Mouse (Mus musculus): ENCODE measurements around the gene Enthd1. TPM values are rescaled to one million over a fixed set of nuclear protein-coding genes. Genes with fewer than 3 reads are reported as not detected.

Gene Enthd1
- polyA plus RNA-seq, 1 experiment = not detected

DNA sequence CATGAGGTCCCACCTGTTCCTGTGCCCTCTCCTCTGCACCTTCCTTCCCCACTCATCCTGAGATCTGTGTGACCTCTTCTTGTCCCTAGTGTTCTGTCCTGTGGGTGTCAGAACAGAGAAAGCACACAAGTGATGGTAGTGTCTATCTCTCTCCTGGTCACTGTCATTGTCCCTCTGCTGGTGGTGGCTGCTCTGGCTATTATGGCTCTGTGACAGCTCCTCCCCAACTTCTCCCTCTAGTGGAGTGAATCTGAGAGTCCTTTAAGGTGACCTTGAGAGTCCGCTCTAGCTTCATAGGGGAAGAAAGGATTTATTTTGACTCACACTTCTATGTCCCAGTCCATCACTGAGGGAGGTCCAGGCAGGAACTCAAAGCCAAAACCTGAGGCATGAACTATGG, 79.4 kb downstream of the Enthd1 start:
- no peak for DNase-seq (ENCODE audit: low spot score)

DNA sequence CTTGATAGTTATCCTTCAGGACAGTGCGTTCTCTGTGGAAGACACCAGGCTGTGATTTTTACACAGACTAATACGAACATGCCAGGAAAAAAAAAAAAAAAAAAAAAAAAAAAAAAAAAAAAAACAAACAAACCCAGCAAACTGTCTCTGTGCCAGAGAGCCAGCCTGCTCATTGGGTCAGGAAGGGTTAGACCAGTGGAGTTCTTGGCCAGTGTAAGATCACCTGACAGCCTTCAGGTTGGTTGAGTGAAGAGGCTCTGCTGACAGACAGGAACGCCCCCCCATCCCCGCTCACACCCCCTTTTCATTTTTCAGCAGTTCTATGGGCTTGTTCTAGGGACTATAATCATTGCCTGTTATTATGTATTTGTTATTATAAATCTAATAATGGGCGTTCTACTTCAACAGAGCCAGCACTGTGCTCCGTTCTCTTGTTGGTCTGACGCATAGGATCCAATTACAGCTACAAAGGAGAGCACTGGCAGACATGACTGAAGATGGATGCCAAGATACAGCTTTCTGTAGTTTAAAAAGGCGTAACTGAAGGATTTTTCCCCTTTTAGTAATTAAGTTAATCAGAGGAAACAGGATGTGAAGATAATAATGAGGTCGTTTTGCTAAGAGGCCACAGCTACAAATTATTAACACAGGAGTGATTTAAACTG, 81.8 kb downstream of the Enthd1 start:
- no peak for DNase-seq (ENCODE audit: low spot score)

DNA sequence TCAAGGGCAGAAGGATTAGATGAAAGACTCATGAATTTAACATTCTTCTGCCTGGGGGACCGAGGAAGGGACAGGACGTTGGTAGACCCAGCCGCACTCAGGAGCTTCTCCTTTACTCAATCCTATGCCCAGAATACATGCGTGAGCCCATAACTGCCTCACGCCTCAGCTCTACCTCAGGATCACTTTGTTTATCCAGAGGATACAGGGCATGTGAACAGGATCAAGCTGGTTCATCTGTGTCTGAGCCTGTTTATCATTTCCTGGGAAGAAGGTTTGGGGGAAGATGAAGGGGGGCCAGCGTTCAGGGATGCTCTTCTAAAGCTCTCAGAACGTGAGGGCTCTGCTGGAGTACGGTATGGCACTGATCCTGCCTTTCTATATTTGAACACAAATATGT, 82.6 kb downstream of the Enthd1 start:
- no peak for DNase-seq (ENCODE audit: low spot score)

DNA sequence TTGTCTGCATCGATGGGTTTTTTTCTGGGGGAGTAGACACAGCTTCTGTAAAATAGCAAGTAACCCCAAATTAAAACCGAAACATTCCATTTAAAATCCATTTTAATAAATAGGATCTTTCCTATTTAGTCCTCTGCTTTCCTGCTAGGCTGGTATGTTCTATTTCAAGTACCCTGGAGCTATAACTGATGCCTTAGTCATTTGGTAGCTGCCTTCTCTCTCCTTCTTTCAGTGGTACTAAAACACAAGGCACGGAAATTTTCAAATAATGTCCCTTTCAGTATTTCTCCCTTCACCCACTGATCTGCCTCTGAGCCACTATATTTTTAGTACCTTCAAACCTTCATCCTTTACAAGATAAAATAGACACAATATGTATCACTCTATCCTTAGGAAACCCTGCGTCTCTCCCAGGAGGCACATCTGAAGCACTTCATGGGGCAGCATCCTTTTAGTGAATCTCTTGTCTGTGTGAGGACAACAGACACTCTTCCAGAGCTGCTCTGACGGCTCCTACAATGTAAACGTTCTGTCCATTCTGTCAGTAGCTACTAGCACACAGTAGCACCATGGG, 90.4 kb downstream of the Enthd1 start:
- no peak for DNase-seq (ENCODE audit: low spot score)

DNA sequence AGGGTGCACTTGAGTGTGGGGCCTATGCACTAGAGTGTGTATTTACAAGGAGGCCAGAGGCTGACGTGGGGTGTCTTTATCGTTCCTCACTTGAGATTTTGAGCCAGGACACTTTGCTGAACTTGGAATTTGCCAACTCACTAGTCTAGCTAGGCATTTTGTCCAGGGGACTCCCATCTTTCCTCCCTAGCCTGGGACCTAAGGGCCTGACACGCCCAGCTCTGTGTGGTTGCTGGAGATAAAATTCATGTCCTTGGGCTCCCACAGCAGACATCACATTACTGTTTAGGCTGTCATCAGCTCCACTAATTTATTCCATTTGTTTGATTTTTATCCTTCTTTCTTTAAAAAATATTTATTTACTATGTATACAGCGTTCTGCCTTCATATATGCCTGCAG, 97.1 kb downstream of the Enthd1 start:
- DNase-seq (ENCODE audit: low spot score) = no peak

DNA sequence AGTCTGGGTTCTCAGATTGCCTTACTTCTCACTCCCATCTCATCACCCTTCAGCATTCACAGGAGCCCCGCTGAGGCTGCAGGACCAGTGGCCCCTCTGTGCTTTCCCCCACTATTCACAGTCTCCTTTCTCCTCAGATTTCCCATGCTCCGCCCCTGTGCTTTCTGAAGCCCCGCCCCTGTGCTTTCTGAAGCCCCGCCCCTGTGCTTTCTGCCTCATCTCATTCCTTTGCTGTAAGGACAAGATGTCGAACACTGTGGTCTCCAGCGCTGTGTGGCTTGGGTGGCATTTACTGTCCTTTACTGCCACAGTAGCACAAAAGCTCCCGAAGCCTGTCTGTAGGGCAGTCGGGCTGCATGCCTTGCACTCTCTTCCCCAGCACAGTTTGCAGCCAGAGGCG, 102.8 kb downstream of the Enthd1 start:
- DNase-seq (ENCODE audit: low spot score) = no peak

DNA sequence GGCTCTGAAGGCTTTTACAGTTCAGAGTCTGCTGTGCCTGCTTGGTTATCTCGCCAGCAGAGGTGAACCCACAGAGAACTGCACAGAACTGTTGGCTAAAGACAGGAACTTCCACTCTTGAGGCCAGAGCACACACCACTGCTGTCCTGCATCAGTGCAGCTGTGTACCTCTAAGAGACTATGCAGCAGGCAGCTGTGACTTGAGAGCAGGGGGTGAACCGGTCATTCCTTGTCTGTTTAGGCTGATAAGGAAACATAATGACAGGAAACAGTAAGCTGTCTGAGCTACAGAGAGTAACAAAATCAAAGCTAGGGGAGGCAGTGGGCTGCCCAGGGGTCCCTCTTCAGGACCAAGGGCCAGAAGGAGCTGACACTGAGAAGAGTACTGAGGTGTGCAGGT, 103.5 kb downstream of the Enthd1 start:
- no peak for DNase-seq (ENCODE audit: low spot score)

DNA sequence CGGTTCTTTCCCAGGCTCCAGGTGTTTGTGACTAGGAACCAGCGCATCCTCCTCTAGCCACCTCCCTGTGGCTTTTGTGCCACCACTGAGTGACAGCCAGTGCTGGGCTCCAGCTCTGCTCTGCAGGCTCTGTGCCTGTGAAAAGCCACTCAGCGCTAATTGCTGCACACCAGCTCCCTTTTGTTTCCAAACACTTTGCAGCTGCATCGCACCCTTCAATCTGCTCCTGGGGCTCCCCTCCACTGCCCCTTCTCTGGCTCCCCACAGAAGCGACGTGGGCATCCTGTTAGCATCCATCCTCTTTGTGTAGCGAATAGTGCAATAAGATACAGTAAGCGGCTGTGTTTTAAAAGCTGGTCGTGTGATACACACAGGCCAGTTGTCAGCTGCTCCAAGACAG, 104.9 kb downstream of the Enthd1 start:
- DNase-seq (ENCODE audit: low spot score) = no peak

DNA sequence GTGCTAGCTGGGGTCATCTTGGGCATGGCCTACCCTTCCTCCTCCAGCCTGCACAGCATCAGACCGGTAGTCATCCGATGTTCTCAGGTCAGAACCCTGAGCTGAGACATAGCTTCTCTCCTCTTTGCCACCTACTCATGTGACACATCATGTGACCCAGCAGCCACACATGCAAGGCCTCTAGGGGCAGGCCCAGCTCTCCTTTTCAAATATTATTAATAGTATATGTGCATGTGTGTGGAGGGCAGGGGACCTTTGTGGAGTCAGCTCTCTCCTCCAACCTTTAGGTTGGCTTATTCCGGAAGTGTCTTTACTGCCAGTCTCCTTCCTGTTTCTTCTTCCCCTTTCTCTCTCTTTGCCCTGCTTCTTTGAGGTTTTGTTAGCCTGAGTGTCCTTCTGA, 107.0 kb downstream of the Enthd1 start:
- no peak for DNase-seq (ENCODE audit: low spot score)

DNA sequence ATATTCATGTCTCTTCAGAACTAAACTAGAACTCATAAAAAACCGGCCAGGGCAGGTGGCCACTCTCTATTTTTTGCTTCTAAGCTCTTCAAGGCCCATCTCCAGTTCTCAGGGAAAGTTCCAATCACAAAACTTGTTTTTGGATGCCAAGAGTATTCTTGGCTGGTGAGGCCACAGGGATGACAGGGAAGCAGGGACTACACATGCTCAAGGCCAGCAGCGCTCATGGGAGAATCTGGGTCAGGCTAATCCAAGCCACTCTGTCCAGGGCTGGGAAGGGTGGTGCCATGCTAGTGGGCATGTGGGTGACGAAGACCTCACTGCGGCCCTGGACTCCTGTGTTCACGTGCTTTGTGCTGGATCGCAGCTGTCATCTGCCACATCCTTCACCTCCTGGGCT, 110.5 kb downstream of the Enthd1 start:
- no peak for DNase-seq (ENCODE audit: low spot score)

DNA sequence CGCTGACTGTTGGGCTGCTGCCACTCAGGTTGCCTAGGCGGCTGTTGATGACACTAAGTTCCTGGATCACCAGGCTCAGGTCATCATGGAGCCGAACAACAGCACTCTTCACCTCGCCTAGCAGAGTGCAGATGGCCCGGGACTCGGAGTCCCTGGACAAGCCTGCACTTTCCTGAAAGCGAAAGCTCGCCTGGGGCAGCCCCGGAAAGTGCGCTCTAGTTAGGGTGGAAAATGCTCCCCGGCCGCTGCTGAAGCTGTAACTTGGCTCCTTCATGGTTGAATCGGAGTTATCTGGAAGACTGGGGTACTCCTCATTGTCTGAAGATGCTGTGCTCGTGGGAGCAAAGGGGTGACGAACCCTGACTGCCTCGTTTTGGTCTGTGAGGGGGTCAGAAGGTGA, 112.5 kb downstream of the Enthd1 start:
- DNase-seq (ENCODE audit: low spot score) = no peak

DNA sequence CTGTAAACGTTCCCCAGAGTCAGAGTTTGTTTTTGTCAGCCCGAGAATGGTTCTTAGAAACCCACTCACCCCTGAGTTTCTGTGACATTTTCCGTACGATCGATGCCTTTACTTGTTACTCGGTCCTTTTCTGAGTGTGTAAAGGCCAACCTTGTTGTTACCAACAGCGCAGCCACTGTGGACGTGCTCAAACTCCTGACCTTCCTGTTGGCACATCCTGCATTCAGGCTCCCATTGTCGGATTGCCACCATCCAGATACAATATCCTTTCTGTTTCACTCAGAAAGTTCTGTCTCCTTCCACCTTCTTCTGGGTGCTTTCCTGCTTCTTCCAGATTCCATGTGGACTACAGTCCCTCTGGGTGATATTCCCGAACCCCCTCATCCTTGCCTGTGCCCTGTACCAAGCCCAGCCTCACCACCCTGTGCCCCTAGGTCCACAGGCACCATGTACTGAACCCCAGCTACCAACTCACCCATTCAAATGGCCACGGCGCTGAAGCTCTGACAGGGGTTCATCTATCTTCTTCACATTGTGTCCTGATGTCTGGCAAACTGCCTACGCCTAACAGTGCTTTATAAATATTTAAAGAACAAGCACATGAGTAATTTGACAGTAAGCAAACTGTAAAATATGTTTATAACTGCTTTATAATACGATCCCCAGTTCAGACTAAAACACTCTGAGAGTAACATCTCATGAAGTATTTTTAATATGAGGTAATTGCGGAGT, 118.8 kb downstream of the Enthd1 start:
- DNase-seq (ENCODE audit: low spot score) = no peak

DNA sequence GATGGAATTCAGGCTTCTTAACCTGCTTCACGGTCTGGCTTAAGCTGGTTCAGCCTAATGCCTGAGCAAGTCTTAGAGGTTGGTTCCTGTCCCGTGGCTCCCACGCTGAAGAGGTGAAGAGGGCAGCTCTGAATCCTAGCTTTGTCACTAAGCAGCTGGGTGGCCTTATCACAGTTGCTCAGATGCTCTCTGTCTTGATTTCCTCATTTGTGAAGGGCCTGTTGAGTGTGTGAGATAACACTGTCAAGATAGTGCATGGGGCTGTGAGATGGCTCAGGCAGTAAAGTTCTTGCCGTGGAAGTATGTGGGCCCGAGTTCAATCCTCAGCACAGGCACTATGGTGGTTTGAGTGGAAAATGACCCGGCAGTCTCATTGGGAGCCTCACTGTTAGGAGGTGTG, 124.8 kb downstream of the Enthd1 start:
- no peak for DNase-seq (ENCODE audit: low spot score)

DNA sequence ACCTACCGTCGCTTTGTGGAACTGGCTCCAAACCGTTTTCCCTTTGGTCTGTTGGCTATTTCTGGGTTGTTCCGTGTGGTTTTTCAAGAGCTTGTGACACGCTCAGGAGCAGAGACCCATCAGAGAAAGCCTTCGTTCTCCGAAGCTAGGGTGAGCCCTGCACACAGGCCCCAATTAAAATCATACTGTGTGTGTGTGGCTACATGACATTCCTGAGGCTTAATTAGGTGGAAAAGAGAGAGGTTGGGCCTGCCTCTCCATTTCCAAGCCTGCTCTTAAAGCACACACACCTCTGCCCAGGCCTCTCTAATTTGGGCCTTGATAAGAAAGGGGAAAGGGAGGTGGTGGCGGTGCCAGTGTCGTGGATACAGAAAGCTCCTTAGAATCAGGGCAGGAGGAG, 126.5 kb downstream of the Enthd1 start:
- DNase-seq (ENCODE audit: low spot score) = no peak

DNA sequence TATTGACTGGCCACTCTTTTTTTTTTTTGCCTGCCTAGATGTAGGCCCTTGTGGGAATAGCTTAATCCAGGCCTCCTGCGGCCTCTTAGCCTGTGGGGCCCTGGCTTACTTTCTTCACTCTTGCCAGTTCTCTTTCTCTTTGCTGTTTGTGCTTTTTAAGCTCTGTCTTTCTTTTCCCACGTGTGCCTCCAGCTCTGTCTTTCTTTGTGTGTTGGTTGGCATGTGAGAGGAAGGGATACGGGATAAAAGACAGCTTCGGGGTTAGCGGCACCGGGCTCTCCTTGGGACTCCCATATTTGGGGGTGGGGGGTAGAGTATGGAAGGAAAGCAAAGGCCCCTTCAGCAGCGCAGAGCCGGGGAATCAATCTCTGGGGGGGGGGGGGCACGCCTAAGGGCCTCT, 127.0 kb downstream of the Enthd1 start:
- no peak for DNase-seq (ENCODE audit: low spot score)

DNA sequence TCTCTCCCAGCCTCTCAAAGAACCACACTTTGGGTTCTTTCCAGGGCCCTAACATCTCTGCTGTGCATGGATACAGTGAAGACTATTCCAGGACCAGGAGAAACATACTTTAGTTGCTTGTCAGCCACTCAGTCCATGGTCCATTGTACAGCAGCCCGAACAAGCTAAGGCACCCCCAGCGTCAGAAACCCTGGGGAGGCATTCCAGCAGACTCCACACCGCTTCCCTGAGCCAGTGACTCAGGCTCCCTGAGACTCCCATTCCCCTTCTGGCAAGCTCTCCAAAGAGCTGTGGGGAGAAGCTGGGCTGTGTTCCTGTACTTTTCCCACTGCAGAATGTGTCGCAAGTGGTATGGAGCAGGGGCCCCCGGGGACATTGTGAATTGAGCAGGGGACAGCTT, 128.0 kb downstream of the Enthd1 start:
- no peak for DNase-seq (ENCODE audit: low spot score)

DNA sequence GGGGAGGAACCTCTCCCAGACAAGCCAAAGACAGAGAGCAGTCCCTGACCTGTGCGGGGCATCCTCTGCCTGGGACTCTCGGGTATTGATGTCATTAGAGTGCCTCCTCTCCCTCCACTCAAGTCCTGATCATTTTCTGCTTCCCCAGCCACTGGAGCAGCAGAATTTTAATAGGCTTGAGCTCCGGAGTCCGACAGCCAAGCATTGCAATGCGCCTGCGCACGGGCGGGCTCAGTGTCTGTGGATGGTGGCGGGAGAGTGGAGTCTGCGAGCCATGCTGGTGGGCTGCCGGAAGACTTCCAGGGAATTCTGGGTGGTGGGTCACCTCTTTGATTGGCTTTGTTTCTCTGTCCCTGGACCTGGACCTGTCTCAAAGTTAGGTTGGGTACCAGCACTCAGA, 134.6 kb downstream of the Enthd1 start:
- no peak for DNase-seq (ENCODE audit: low spot score)

DNA sequence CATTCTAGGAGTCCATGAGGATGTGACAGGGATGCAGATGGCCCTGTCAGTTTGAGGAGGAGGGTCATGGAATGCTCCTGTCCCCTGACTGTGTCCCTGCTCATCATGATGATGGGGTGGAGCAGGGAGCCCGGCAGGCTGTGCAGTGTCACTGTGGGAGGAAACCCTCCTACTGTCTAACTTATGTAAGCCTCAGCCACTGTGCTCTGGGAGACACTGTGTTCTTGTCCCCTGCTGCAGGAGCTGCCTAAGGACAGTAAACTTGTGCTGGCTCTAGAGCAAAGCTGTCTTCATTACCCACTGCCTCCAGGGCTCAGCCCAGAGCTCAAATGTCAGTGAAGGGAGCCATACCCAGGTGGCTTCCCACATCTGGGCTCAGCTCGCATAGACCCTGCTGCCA, 146.8 kb downstream of the Enthd1 start:
- no peak for DNase-seq (ENCODE audit: low spot score)

DNA sequence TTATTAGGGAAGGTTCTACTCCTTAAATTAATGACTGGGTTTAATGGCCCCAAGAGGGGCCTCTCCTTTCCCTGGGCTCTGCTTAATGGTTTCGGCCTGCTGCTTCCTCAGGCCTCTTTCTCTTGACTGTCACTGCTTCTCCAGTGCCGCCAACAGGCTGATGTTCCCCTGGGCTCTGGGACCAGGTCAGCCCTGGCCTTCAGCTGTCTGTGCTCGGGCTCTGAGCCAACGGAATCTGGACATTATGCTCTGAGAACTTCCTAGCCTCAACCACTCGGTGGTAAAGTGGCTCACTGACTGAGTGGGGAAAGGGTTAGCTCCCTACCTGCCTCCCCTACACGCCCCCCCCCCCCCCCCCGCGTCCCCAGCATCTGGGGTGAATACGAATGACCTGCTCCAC, 147.9 kb downstream of the Enthd1 start:
- DNase-seq (ENCODE audit: low spot score) = no peak

DNA sequence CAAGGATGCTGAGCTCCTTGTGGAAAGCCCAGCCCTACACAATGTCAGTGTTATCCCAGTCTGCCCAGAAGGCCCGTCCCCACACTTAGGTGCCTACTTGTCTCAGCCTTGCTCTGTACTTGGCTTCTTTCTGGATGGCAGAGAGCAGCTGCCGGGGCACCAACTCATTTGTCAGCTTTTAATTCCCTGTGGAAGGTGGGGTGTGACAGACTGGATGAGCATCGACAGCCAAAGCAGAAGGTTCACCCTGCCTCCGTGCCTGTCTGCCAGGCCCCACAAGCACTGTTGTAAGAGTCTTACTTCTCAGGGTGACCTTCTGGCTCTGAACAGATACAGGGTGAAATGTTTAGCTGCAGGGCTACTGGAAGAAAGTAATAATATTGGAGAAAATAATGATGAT, 149.8 kb downstream of the Enthd1 start:
- DNase-seq (ENCODE audit: low spot score) = no peak

DNA sequence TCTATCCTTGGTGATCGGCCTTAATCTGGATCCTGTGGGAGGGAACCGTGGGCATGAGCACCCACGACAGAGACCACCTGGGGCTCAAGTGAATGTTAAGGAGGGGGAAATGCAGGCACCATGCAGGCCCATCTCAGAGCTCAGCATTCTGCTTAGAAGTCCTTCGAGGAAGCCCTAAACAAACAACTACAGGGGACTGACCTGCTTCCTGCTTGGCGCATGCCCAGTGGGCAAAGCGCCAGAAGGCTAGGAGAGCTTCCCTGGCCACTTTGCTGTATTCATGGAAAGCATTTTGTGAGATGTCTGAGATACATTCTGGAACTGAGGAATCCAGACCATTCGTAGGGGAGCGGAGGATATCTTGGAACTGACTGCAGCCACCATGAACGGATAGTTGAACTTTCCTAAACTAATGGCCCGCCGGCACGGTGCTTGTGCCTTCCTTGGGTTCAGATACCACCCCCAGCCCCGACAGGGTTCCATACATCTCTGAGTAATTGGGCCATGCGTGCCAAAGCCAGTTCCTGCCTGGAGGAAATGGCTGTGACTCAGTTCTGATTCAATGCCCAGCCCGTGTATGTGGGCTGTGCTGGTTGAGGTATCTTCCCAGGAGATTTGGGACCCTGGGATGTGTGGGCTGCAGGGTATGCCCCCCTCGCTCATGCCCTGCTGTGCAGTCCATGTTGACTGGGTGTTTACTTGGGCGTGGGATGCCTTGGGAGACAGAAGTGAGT, 150.8 kb downstream of the Enthd1 start:
- DNase-seq (ENCODE audit: low spot score) = no peak

DNA sequence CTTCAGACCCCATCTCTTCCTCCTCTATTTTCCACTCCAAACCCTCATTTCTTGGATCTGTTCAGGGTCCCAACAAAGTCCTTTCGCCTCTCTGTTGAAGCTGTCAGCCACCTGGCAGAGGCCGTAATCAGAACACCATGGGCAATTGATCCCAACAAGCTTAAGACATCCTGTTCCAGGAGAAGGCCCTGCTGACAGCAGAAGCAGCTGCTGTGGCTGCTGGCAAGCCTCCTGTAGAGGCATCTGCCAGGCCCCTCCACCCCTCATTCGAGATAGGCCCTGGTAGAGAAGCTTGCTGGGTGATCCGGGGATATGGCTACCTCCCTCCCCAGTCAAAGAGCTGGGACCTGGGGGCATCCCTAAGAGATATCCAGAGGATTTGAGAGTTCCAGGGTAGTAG, 151.9 kb downstream of the Enthd1 start:
- DNase-seq (ENCODE audit: low spot score) = no peak

DNA sequence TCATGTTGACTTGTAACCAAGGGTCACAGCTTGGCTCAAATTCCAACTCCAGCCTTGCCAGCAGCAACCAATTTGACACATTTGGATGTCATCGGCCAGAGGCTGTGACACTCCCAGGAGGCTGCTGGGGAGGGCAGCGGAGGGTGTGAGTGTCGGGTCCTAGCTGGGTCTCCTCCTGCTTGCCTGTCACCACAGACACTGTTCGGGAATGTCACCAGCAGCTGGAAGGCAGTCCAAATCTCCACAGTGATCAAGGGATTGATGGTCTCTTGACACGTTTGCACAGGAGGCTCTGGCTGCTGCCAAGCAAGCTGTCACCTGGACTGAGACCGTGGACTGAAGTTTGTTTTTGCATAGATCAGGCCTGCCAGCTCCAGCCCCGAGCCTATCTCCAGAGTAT, 154.3 kb downstream of the Enthd1 start:
- no peak for DNase-seq (ENCODE audit: low spot score)
